Mouse (Mus musculus): ENCODE measurements around the gene Rhox9. TPM values are rescaled to one million over a fixed set of nuclear protein-coding genes. Genes with fewer than 3 reads are reported as not detected.

Rhox9 gene
- not detected in 2 replicates for polyA plus RNA-seq (2012; rRNA removed)

GRCm38 (mm10) chrX:37901670-37902069 is at the start of gene Rhox9:
Rhox9 (minus strand) TSS chrX:37901770.

DNA sequence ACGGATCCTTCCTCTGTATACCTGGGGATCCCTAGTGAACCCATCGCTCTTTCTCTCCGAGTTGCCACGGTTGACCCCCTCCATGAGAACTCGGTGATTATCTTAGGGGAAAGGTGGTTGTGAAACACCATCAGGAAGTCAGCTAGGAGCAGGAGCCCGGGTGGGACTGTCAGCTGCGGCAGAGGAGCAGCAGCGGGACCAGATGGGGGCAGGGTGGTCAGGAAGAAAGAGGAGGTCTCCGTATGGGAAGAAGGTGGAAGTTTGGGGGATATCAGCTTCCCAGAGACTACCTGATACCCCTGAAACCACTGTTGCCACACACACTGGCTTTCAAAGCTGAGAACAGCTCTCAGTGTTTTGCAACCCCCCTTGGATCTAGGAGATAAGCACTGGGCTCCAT is 4.4 kb downstream of the Rhox9 start, which contains the start of gene Rhox7b:
TSS of gene Rhox7b (minus strand) at position 101 of the 400 bp plus-strand sequence.

DNA sequence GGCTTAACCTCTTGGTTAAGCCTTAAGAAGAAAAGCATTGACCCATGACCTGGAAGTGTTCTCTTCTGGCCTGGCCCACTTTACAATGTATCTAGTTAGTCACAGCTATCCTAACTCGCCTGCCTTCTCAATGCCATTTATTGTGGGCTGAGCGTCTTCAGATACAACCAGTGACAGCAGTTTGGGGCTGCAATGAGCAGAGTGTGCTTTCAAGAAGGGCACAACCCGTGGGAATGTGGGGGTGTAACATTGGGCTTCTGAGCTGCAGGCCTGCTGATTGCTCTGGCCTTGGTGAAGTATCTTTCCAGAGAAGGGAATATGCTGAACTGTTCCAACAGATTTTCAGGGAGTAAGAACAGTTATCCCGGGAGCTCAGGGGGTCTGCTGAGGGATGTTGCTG is 22.7 kb downstream of the Rhox9 start, which contains the start of gene Rhox8:
TSS of gene Rhox8 (minus strand) at position 101 of the 400 bp plus-strand sequence.

Other genes starting within 250 kb of the Rhox9 start
- not detected in 2 replicates for gene Rhox3h, start 233.0 kb downstream of the Rhox9 start, polyA plus RNA-seq (2012; rRNA removed)
- not detected in 2 replicates for gene Rhox2h, start 228.5 kb downstream of the Rhox9 start, polyA plus RNA-seq (2012; rRNA removed)
- gene Rhox5, start 96.9 kb downstream of the Rhox9 start, polyA plus RNA-seq (2012; rRNA removed), result not detected in 2 replicates
- not detected in 2 replicates for gene Rhox6, start 74.9 kb downstream of the Rhox9 start, polyA plus RNA-seq (2012; rRNA removed)
- not detected in 2 replicates for gene Rhox7a, start 70.1 kb downstream of the Rhox9 start, polyA plus RNA-seq (2012; rRNA removed)
- 0.26 and 0.81 TPM in 2 replicates for gene Rhox8, start 22.8 kb downstream of the Rhox9 start, polyA plus RNA-seq (2012; rRNA removed)
- not detected in 2 replicates for gene Rhox7b, start 4.5 kb downstream of the Rhox9 start, polyA plus RNA-seq (2012; rRNA removed)
- not detected in 2 replicates for gene Btg1-ps1, start 117.0 kb upstream of the Rhox9 start, polyA plus RNA-seq (2012; rRNA removed)
- 0.26 and 0.85 TPM in 2 replicates for gene Btg1-ps2, start 141.3 kb upstream of the Rhox9 start, polyA plus RNA-seq (2012; rRNA removed)
- not detected in 2 replicates for gene Rhox10, start 164.7 kb upstream of the Rhox9 start, polyA plus RNA-seq (2012; rRNA removed)
- not detected in 2 replicates for gene Rhox11, start 183.4 kb upstream of the Rhox9 start, polyA plus RNA-seq (2012; rRNA removed)
- not detected in 2 replicates for gene Rhox12, start 209.1 kb upstream of the Rhox9 start, polyA plus RNA-seq (2012; rRNA removed)
- gene Rhox13, start 219.4 kb upstream of the Rhox9 start, polyA plus RNA-seq (2012; rRNA removed), result not detected in 2 replicates